Mouse (Mus musculus) thymus, adult 2 months (tissue): ENCODE results near the gene Ppm1n.

ENCODE experiments used
- CTCF ChIP-seq: fragments of 200-500 bp; IDR thresholded peaks from 2 replicates; pipeline ENCODE4 v1.5.1; 2012; ENCODE audit warnings: mild to moderate bottlenecking, control low read depth, low read length, moderate library complexity, borderline replicate concordance; ENCODE audit not compliant: control insufficient read depth, poor library complexity, insufficient read depth; ENCODE audit errors: extremely low read depth
- POLR2A ChIP-seq: fragments of 200-500 bp; IDR thresholded peaks from 2 replicates; pipeline ENCODE4 v1.6.1; 2012; ENCODE audit warnings: mild to moderate bottlenecking, low read length, control low read depth, moderate library complexity; ENCODE audit not compliant: control insufficient read depth, poor library complexity, insufficient read depth; ENCODE audit errors: extremely low read depth

DNA sequence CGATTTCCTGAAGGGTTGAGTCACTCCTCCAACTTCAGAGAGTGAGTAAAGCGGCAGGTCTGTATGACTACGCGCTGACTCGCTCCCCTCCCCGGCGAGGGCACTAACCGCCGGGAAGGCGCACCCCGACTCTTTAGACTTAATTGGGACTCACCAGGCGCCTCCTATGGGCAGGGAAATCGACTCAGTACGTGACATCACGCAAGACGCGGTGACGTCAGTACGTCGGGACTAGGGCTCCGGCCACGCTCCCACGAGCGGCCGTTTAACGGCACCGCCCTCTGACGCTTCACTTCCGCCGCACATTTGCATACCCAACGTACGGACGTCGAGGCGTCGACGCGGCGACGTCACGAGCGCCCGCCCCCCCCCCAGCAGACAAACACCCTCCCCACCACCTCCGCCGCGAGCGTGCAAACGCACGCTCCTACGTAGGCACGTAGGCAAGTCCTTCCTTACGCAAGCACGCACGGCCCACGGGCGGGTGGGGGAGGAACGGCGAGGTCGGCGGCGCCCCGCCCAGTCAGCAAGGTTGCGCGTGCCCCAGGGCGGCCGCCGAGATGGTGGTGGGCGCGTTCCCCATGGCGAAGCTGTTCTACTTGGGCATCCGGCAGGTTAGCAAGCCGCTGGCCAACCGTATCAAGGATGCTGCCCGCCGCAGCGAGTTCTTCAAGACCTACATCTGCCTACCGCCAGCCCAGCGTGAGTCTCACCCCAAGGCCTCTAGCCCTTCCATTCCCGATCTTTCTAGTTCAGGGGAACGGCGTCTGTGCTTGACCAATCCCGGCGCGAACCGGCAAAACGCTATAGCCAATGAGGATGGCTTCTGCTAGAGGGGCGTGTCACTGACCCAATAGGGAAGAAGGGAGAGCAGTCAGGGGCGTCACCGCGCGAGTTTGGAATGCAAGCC, 51.7 kb downstream of the Ppm1n start, which contains the start of gene Opa3:
- TF ChIP-seq CTCF, result 0 out of 2 replicates have a peak, but pooled peaks have one; percentile 33
- peak; percentile 89 for TF ChIP-seq POLR2A
